Mouse (Mus musculus) left cerebral cortex, postnatal 14 days (tissue): ENCODE results near the gene Epb42. TPM values are rescaled to one million over a fixed set of nuclear protein-coding genes. Genes with fewer than 3 reads are reported as not detected.
"Not testable (repeated sequence)": the region's sequence is repeated elsewhere in the genome, so short reads cannot be mapped to it uniquely, and the experiment has no call there.

Experiments
- DNase-seq, 2 experiments: peaks; one replicate each; pipeline ENCODE4 v3.0.0; 2021 to 2022; ENCODE audit warnings: low spot score in 2 of 2, mixed read lengths in 1 of 2
- intact Hi-C: fragments of 180-260 bp; cut with DNase I; formaldehyde crosslinking; loops from one replicate; pipeline ENCODE4 v1.15.1; 2025
- total RNA-seq, 2 experiments: library from RNA; stranded (reverse); gene quantifications; 2 replicates each; pipeline ENCODE4 v1.2.3; 2021

The Epb42 gene
- total RNA-seq, 2 experiments from 2014 or later: 0.13 TPM; not detected in 1

- no peak for DNase-seq
- intact Hi-C loops: no loop called here
Measured at GRCm38 (mm10) chr2:121009071-121009677, 27.7 kb downstream of the Epb42 start.

GRCm38 (mm10) chr2:121008664-121009007 lies 28.2 kb downstream of the Epb42 start:
- DNase-seq: no peak
- intact Hi-C loops: no loop called here

- intact Hi-C loops: no loop called here
- peak; percentile 79 to 84 for DNase-seq
Measured at GRCm38 (mm10) chr2:121007925-121008663, 28.8 kb downstream of the Epb42 start, which contains the start of gene Ccndbp1. TSS of gene Ccndbp1 (plus strand) at chr2:121008403.

GRCm38 (mm10) chr2:121006986-121007385 lies 29.9 kb downstream of the Epb42 start:
- DNase-seq: no peak
- intact Hi-C loops: no loop called here

- intact Hi-C loops: no loop called here
Measured at GRCm38 (mm10) chr2:121004018-121004811, 32.7 kb downstream of the Epb42 start.

GRCm38 (mm10) chr2:121003586-121003985 lies 33.3 kb downstream of the Epb42 start:
- intact Hi-C loops: no loop called here
- peak in 1 of 2 experiments; percentile 27 for DNase-seq

More at GRCm38 (mm10) chr2:121004018-121004811, 32.7 kb downstream of the Epb42 start:
- no peak for DNase-seq

- DNase-seq: no peak
- intact Hi-C loops: no loop called here
Measured at GRCm38 (mm10) chr2:120998863-120999262, 38.0 kb downstream of the Epb42 start.

GRCm38 (mm10) chr2:120996607-120997006 lies 40.3 kb downstream of the Epb42 start:
- intact Hi-C loops, DNase-seq: not testable (repeated sequence)

GRCm38 (mm10) chr2:120991196-120991595 lies 45.7 kb downstream of the Epb42 start:
- no peak for DNase-seq
- intact Hi-C loops: no loop called here

GRCm38 (mm10) chr2:120985241-120985640 lies 51.6 kb downstream of the Epb42 start:
- no peak for DNase-seq
- intact Hi-C loops: no loop called here

- no peak for DNase-seq
- intact Hi-C loops: no loop called here
Measured at GRCm38 (mm10) chr2:120983611-120984010, 53.3 kb downstream of the Epb42 start.

GRCm38 (mm10) chr2:120980861-120981260 lies 56.0 kb downstream of the Epb42 start:
- intact Hi-C loops: no loop called here
- DNase-seq: no peak

GRCm38 (mm10) chr2:120979819-120980218 lies 57.1 kb downstream of the Epb42 start:
- no peak for DNase-seq
- intact Hi-C loops: no loop called here

GRCm38 (mm10) chr2:120978693-120979037 lies 58.2 kb downstream of the Epb42 start:
- intact Hi-C loops: no loop called here
- DNase-seq: no peak

GRCm38 (mm10) chr2:120977926-120978692 lies 58.8 kb downstream of the Epb42 start:
- no peak for DNase-seq
- intact Hi-C loops: loop anchor here (2.0 kb wide), 1 partner anchor 125 kb away; no protein-coding TSS in a partner anchor

GRCm38 (mm10) chr2:120976990-120977925 lies 59.6 kb downstream of the Epb42 start, which contains the start of gene Tmem62:
TSS of gene Tmem62 (plus strand) at chr2:120977017.
- intact Hi-C loops: loop anchor here (2.0 kb wide), 1 partner anchor 126 kb away; no protein-coding TSS in a partner anchor

GRCm38 (mm10) chr2:120976308-120976707 lies 60.6 kb downstream of the Epb42 start:
- DNase-seq: peak in 1 of 2 experiments; percentile 41
- intact Hi-C loops: loop anchor here (2.0 kb wide), 1 partner anchor 126 kb away; no protein-coding TSS in a partner anchor

More at GRCm38 (mm10) chr2:120976990-120977925, 59.6 kb downstream of the Epb42 start, which contains the start of gene Tmem62:
- DNase-seq: peak; percentile 38 to 41

GRCm38 (mm10) chr2:120972964-120973363 lies 63.9 kb downstream of the Epb42 start:
- DNase-seq: no peak
- intact Hi-C loops: no loop called here
